Mouse (Mus musculus): ENCODE data around the gene P2rx5. TPM values are rescaled to one million over a fixed set of nuclear protein-coding genes. Genes with fewer than 3 reads are reported as not detected.

Gene P2rx5
- polyA plus RNA-seq, 1 experiment from 2014 or later: 0.42 TPM

DNA sequence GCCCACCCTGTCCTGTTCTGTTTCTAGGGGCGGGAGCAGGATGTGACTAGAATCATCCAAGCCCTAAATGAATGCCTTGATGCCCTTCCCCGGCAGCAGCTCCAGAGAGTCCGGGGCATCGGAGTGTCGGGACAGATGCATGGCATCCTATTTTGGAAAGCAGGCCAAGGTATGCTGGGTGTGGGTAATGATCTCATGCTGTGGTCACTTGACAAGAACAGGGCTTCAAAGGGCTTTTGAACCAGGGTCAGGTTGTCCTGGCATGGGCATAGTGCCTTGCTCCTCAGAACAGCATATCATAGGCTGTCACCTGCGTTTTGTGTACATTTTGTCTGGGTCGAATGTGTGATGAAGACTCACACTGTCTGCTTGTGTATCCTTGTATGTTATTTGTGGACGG is 43.7 kb downstream of the P2rx5 start:
- WGBS: 87% methylated on average over 8 of the region's 8 CpGs
- no peak for ATAC-seq (ENCODE audit: low FRiP score)
- H3K4me2 ChIP-seq: no peak overlapping the region

DNA sequence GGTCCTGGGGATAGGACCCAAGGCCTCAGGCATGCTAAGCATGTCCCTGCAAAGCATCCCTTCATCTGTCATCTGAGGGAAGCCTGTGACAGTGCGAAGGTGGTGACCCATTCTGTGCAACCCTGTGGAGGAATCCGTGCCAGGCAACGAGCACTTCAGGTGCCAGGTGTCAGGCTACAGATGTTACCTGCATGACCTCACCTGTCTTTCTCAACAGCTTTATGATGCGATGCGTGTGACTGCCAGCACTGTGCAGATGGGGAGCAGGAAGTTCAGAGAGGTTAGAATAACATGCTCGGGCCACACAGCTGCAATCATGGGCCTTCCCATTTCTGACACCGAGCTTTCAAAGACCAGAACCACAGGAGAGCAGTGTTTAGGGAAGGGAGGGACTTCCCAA is 45.0 kb downstream of the P2rx5 start:
- no peak overlapping the region for H3K9ac ChIP-seq
- ATAC-seq (ENCODE audit: low FRiP score): no peak
- H3K27me3 ChIP-seq: peaks cover 10% of the 10 kb centered on the region; the same call in 1 of the 2 replicates
- no peak overlapping the region for H3K4me3 ChIP-seq (replicated peaks)
- no peak overlapping the region for H3K4me2 ChIP-seq
- 76% methylated on average over 7 of the region's 7 CpGs for WGBS
- no peak overlapping the region for H3K27ac ChIP-seq
- H3K4me1 ChIP-seq: no peaks in the 10 kb centered on the region
- H3K9me3 ChIP-seq: no peaks in the 10 kb centered on the region
- no peaks in the 10 kb centered on the region for H3K36me3 ChIP-seq (replicated peaks)

More for the DNA sequence above, 43.7 kb downstream of the P2rx5 start:
- H3K4me3 ChIP-seq (replicated peaks): no peak overlapping the region
- H3K9ac ChIP-seq: no peak overlapping the region
- peaks cover 10% of the 10 kb centered on the region; the same call in 1 of the 2 replicates for H3K27me3 ChIP-seq
- no peaks in the 10 kb centered on the region for H3K36me3 ChIP-seq (replicated peaks)
- no peak overlapping the region for H3K27ac ChIP-seq
- peaks cover 5% of the 10 kb centered on the region for H3K4me1 ChIP-seq
- no peaks in the 10 kb centered on the region for H3K9me3 ChIP-seq

DNA sequence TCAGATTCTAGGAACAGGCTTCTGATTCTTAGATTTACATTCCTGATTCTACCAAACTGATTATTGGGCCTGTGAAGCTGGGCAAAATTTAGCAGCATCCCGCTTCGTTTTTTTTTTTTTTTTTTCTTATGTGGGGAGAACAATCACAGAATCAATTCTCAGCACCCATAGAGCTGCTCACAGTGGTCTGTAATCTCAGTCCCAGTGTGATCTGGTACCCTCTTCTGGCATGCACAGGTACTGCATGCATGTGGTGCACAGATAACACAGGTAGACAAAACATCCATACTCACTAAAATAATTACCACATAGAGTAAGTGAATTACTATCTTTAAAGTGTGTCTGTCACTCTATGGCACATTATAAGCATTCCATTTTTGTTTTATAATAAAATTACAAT is 47.4 kb downstream of the P2rx5 start:
- Histone ChIP-seq H3K4me3 (replicated peaks) (no peak overlapping the region), H3K27ac (no peak overlapping the region), H3K27me3 (0 out of 2 replicates have a peak, but pooled peaks cover under 1% of the 10 kb centered on the region), H3K4me1 (no peaks in the 10 kb centered on the region), H3K9ac (no peak overlapping the region), H3K4me2 (no peak overlapping the region), H3K36me3 (replicated peaks) (no peaks in the 10 kb centered on the region), H3K9me3 (no peaks in the 10 kb centered on the region)
- 93% methylated on average over 2 of the region's 2 CpGs for WGBS
- ATAC-seq (ENCODE audit: low FRiP score): no peak

DNA sequence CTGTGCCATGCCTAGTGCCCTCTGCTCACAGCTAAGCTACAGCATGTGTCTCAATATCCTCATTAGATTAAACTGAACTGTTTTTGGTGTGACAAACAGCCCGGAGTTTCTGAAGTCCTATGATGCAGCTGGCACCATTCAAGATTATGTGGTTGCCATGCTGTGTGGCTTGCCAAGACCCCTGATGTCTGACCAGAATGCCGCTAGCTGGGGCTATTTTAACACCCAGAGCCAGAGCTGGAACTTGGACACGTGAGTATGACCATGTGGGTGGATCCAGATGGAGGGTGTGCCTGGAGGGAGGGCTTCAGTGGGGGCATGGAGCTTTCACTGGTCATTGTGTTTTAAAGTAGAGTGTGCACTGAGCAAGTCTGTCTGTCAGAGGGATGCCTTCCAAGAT is 53.7 kb downstream of the P2rx5 start:
- Histone ChIP-seq H3K27ac (no peak overlapping the region), H3K36me3 (replicated peaks) (no peaks in the 10 kb centered on the region), H3K9me3 (no peaks in the 10 kb centered on the region), H3K27me3 (0 out of 2 replicates have a peak, but pooled peaks cover 6% of the 10 kb centered on the region), H3K4me1 (no peaks in the 10 kb centered on the region), H3K4me2 (no peak overlapping the region), H3K9ac (no peak overlapping the region), H3K4me3 (replicated peaks) (no peak overlapping the region)
- ATAC-seq (ENCODE audit: low FRiP score): no peak
- 85% methylated on average over 3 of the region's 3 CpGs for WGBS

DNA sequence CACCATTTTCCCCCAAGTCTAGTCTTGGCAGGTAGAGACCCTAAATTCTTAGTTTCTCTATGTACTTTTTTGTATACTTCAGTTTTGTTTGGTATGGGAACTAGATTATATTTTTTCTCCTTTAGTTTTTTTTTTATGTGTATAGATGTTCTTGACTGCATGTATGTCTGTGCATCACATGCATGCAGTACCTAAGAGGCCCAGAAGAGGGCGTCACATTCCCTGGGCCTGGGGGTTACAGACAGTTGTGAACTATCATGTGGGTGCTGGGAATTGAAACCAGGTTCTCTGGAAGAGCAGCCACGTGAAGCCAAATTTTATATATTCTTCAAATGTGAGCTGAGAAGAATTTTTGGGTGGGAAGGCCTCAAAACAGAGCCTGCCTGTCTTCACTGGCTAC is 59.5 kb downstream of the P2rx5 start:
- Histone ChIP-seq H3K27ac (no peak overlapping the region), H3K4me3 (replicated peaks) (no peak overlapping the region), H3K9ac (no peak overlapping the region), H3K27me3 (peaks cover 6% of the 10 kb centered on the region; the same call in 1 of the 2 replicates), H3K36me3 (replicated peaks) (no peaks in the 10 kb centered on the region), H3K4me2 (no peak overlapping the region), H3K4me1 (no peaks in the 10 kb centered on the region), H3K9me3 (no peaks in the 10 kb centered on the region)
- ATAC-seq (ENCODE audit: low FRiP score): no peak
- 68% methylated on average over 2 of the region's 2 CpGs for WGBS

DNA sequence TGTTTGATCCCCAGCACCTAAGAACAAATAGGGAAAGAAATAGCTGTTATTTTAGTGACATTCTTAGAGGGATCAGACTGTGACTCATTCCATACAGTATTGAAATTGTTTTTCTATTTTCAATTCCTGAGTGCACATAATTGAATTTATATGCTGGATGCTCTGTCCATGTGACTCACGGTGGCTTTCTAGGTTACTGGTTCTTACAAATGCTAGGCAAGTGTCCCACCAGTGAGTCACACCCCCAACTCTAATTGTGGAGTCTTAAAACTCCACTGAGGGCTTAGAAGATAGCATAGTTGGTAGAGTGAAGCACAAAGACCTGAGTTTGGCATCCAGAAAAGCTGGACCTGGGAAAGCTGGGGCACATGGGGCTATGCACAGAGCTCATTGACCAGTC is 60.4 kb downstream of the P2rx5 start:
- WGBS: 80% methylated on average over 1 of the region's 1 CpGs
- Histone ChIP-seq H3K4me2 (no peak overlapping the region), H3K27me3 (no peaks in the 10 kb centered on the region; the same call in 1 of the 2 replicates), H3K4me3 (replicated peaks) (no peak overlapping the region), H3K36me3 (replicated peaks) (no peaks in the 10 kb centered on the region), H3K9ac (no peak overlapping the region), H3K9me3 (no peaks in the 10 kb centered on the region), H3K4me1 (no peaks in the 10 kb centered on the region), H3K27ac (no peak overlapping the region)
- no peak for ATAC-seq (ENCODE audit: low FRiP score)

Other genes with a start within 250 kb of the P2rx5 start
- gene Atp2a3, start 199.3 kb upstream of the P2rx5 start, polyA plus RNA-seq (2016; fragmentation: Nextera tagmentation; extraction: Ambion mirVana): 0.60 and 0.68 TPM in 2 replicates
- gene P2rx1, start 161.3 kb upstream of the P2rx5 start, polyA plus RNA-seq (2016; fragmentation: Nextera tagmentation; extraction: Ambion mirVana): 0.52 and 0.74 TPM in 2 replicates
- 9.0 and 9.7 TPM in 2 replicates for gene Camkk1, start 141.4 kb upstream of the P2rx5 start, polyA plus RNA-seq (2016; fragmentation: Nextera tagmentation; extraction: Ambion mirVana)
- 12.4 and 13.6 TPM in 2 replicates for gene Ncbp3, start 112.6 kb upstream of the P2rx5 start, polyA plus RNA-seq (2016; fragmentation: Nextera tagmentation; extraction: Ambion mirVana)
- gene Itgae, start 69.8 kb upstream of the P2rx5 start, polyA plus RNA-seq (2016; fragmentation: Nextera tagmentation; extraction: Ambion mirVana): 0.37 and 0.38 TPM in 2 replicates
- 18.5 and 19.1 TPM in 2 replicates for gene Haspin, start 22.1 kb upstream of the P2rx5 start, polyA plus RNA-seq (2016; fragmentation: Nextera tagmentation; extraction: Ambion mirVana)
- 123 and 129 TPM in 2 replicates for gene Emc6, start 16.6 kb downstream of the P2rx5 start, polyA plus RNA-seq (2016; fragmentation: Nextera tagmentation; extraction: Ambion mirVana)
- 158 and 163 TPM in 2 replicates for gene Tax1bp3, start 16.7 kb downstream of the P2rx5 start, polyA plus RNA-seq (2016; fragmentation: Nextera tagmentation; extraction: Ambion mirVana)
- gene Ctns, start 38.6 kb downstream of the P2rx5 start, polyA plus RNA-seq (2016; fragmentation: Nextera tagmentation; extraction: Ambion mirVana): 19.0 and 19.2 TPM in 2 replicates
- gene Shpk, start 39.0 kb downstream of the P2rx5 start, polyA plus RNA-seq (2016; fragmentation: Nextera tagmentation; extraction: Ambion mirVana): 1.1 and 1.2 TPM in 2 replicates
- not detected in 2 replicates for gene Trpv1, start 73.9 kb downstream of the P2rx5 start, polyA plus RNA-seq (2016; fragmentation: Nextera tagmentation; extraction: Ambion mirVana)
- gene Trpv3, start 107.0 kb downstream of the P2rx5 start, polyA plus RNA-seq (2016; fragmentation: Nextera tagmentation; extraction: Ambion mirVana): 0.04 TPM in 1 of 2 replicates, not detected in the other
- 0.33 TPM in 1 of 2 replicates, not detected in the other for gene Aspa, start 169.2 kb downstream of the P2rx5 start, polyA plus RNA-seq (2016; fragmentation: Nextera tagmentation; extraction: Ambion mirVana)
- gene Gm49340, start 169.3 kb downstream of the P2rx5 start, polyA plus RNA-seq (2016; fragmentation: Nextera tagmentation; extraction: Ambion mirVana): not detected in 2 replicates
- gene Spata22, start 169.3 kb downstream of the P2rx5 start, polyA plus RNA-seq (2016; fragmentation: Nextera tagmentation; extraction: Ambion mirVana): not detected in 2 replicates
- 0.24 TPM in 1 of 2 replicates, not detected in the other for gene Olfr20, start 190.4 kb downstream of the P2rx5 start, polyA plus RNA-seq (2016; fragmentation: Nextera tagmentation; extraction: Ambion mirVana)
- gene Olfr376, start 210.8 kb downstream of the P2rx5 start, polyA plus RNA-seq (2016; fragmentation: Nextera tagmentation; extraction: Ambion mirVana): not detected in 2 replicates
- not detected in 2 replicates for gene Olfr1, start 239.2 kb downstream of the P2rx5 start, polyA plus RNA-seq (2016; fragmentation: Nextera tagmentation; extraction: Ambion mirVana)